Comparison of ENCODE assay signal across 18 mouse cellular contexts in genomic region chr13:25882818-25883217, GRCm38 (mm10).
DNase-seq lines count a peak whose midpoint lies in the region; ATAC-seq and TF ChIP-seq lines count a peak whose summit lies in the region.
"Had no signal": no experiment of that assay in that cellular context is flagged by ENCODE, and none has a peak within 500 bp of the region (broad histone marks: within the 10 kb centered on the region; RNA-seq: fewer than 3 reads in every experiment).

No protein-coding gene starts in this region.

- no peaks in the 10 kb centered on the region for H3K36me3 ChIP-seq in forebrain, embryonic 13.5 days (ENCODE audit: poor library complexity, severe bottlenecking)
- no peaks in the 10 kb centered on the region for H3K36me3 ChIP-seq in forebrain, embryonic 12.5 days (replicated peaks)
- H3K36me3 ChIP-seq in heart, embryonic 11.5 days (ENCODE audit: control insufficient read depth, insufficient read depth, low read length): no peaks in the 10 kb centered on the region
- no peaks in the 10 kb centered on the region for H3K36me3 ChIP-seq in midbrain, embryonic 14.5 days (ENCODE audit: control insufficient read depth, insufficient read depth, low read length)
- H3K36me3 ChIP-seq in midbrain, embryonic 13.5 days: no peaks in the 10 kb centered on the region
- H3K36me3 ChIP-seq: embryonic facial prominence, embryonic 15.5 days; limb, embryonic 13.5 days; liver, embryonic 15.5 days had no signal

- TF ChIP-seq CTCF in brain, embryonic 14.5 days (IDR thresholded peaks at IDR 0.05; ENCODE audit: borderline replicate concordance, extremely low read depth, insufficient read depth, insufficient read length): no peak

- no peak overlapping the region for H3K27ac ChIP-seq in forebrain, embryonic 13.5 days
- no peak overlapping the region for H3K27ac ChIP-seq in forebrain, embryonic 12.5 days
- H3K27ac ChIP-seq in heart, embryonic 11.5 days (ENCODE audit: low read depth, low read length): no peak overlapping the region
- no peak overlapping the region for H3K27ac ChIP-seq in midbrain, embryonic 14.5 days (replicated peaks; ENCODE audit: low read depth, low read length)
- H3K27ac ChIP-seq in midbrain, embryonic 13.5 days: no peak overlapping the region
- H3K27ac ChIP-seq: embryonic facial prominence, embryonic 15.5 days; limb, embryonic 13.5 days; liver, embryonic 15.5 days had no signal

- H3K4me1 ChIP-seq in forebrain, embryonic 13.5 days: no peaks in the 10 kb centered on the region
- H3K4me1 ChIP-seq in forebrain, embryonic 12.5 days: no peaks in the 10 kb centered on the region
- H3K4me1 ChIP-seq in heart, embryonic 11.5 days (ENCODE audit: control insufficient read depth, insufficient read depth, low read length): no peaks in the 10 kb centered on the region
- H3K4me1 ChIP-seq in midbrain, embryonic 14.5 days (ENCODE audit: control insufficient read depth, insufficient read depth, low read length): no peaks in the 10 kb centered on the region
- no peaks in the 10 kb centered on the region for H3K4me1 ChIP-seq in midbrain, embryonic 13.5 days (replicated peaks)
- H3K4me1 ChIP-seq: embryonic facial prominence, embryonic 15.5 days; limb, embryonic 13.5 days; liver, embryonic 15.5 days had no signal

- no peak overlapping the region for H3K4me2 ChIP-seq in forebrain, embryonic 13.5 days
- no peak overlapping the region for H3K4me2 ChIP-seq in forebrain, embryonic 12.5 days
- no peak overlapping the region for H3K4me2 ChIP-seq in heart, embryonic 11.5 days
- H3K4me2 ChIP-seq in midbrain, embryonic 14.5 days (ENCODE audit: low read length): no peak overlapping the region
- no peak overlapping the region for H3K4me2 ChIP-seq in midbrain, embryonic 13.5 days (replicated peaks)
- H3K4me2 ChIP-seq: embryonic facial prominence, embryonic 15.5 days; limb, embryonic 13.5 days; liver, embryonic 15.5 days had no signal

- H3K9me3 ChIP-seq in forebrain, embryonic 13.5 days (replicated peaks): no peaks in the 10 kb centered on the region
- no peaks in the 10 kb centered on the region for H3K9me3 ChIP-seq in forebrain, embryonic 12.5 days
- no peaks in the 10 kb centered on the region for H3K9me3 ChIP-seq in heart, embryonic 11.5 days (replicated peaks; ENCODE audit: control insufficient read depth, low read length)
- no peaks in the 10 kb centered on the region for H3K9me3 ChIP-seq in midbrain, embryonic 14.5 days (ENCODE audit: control insufficient read depth, low read length)
- H3K9me3 ChIP-seq in midbrain, embryonic 13.5 days: no peaks in the 10 kb centered on the region
- H3K9me3 ChIP-seq: embryonic facial prominence, embryonic 15.5 days; limb, embryonic 13.5 days; liver, embryonic 15.5 days had no signal

- DNase-seq in heart, postnatal 4 days: peak; percentile 49
- DNase-seq in midbrain, embryonic 14.5 days: no peak
- peak; percentile 69 for DNase-seq in brain, embryonic 14.5 days (ENCODE audit: low read depth)
- DNase-seq: cerebellum, adult 18-20 months; gastrocnemius, postnatal 36 days; kidney, adult 11 months; kidney, postnatal 10 days; lung, postnatal 10 days; thymus, adult 2 months had no signal

- 68% methylated on average over 4 of the region's 4 CpGs for WGBS in forebrain, embryonic 13.5 days
- 81% methylated on average over 4 of the region's 4 CpGs for WGBS in forebrain, embryonic 12.5 days
- 69% methylated on average over 4 of the region's 4 CpGs for WGBS in heart, embryonic 11.5 days (ENCODE audit: insufficient replicate concordance)
- 70% methylated on average over 4 of the region's 4 CpGs for WGBS in midbrain, embryonic 14.5 days
- 77% methylated on average over 4 of the region's 4 CpGs for WGBS in midbrain, embryonic 13.5 days

- no peak overlapping the region for H3K4me3 ChIP-seq in forebrain, embryonic 13.5 days
- H3K4me3 ChIP-seq in forebrain, embryonic 12.5 days (replicated peaks): no peak overlapping the region
- no peak overlapping the region for H3K4me3 ChIP-seq in heart, embryonic 11.5 days (ENCODE audit: low read depth, low read length)
- no peak overlapping the region for H3K4me3 ChIP-seq in midbrain, embryonic 14.5 days (replicated peaks; ENCODE audit: low read depth, low read length)
- H3K4me3 ChIP-seq in midbrain, embryonic 13.5 days (replicated peaks): no peak overlapping the region
- H3K4me3 ChIP-seq: embryonic facial prominence, embryonic 15.5 days; limb, embryonic 13.5 days; liver, embryonic 15.5 days had no signal

- H3K9ac ChIP-seq in forebrain, embryonic 13.5 days: no peak overlapping the region
- no peak overlapping the region for H3K9ac ChIP-seq in forebrain, embryonic 12.5 days
- H3K9ac ChIP-seq in heart, embryonic 11.5 days (ENCODE audit: low read depth, low read length): no peak overlapping the region
- no peak overlapping the region for H3K9ac ChIP-seq in midbrain, embryonic 14.5 days (replicated peaks; ENCODE audit: low read length)
- H3K9ac ChIP-seq in midbrain, embryonic 13.5 days (replicated peaks): no peak overlapping the region
- H3K9ac ChIP-seq: embryonic facial prominence, embryonic 15.5 days; limb, embryonic 13.5 days; liver, embryonic 15.5 days had no signal

- no peaks in the 10 kb centered on the region for H3K27me3 ChIP-seq in forebrain, embryonic 13.5 days
- no peaks in the 10 kb centered on the region for H3K27me3 ChIP-seq in forebrain, embryonic 12.5 days
- H3K27me3 ChIP-seq in heart, embryonic 11.5 days (ENCODE audit: control insufficient read depth, insufficient read depth, low read length): no peaks in the 10 kb centered on the region
- no peaks in the 10 kb centered on the region for H3K27me3 ChIP-seq in midbrain, embryonic 14.5 days (ENCODE audit: control insufficient read depth, insufficient read depth, low read length)
- no peaks in the 10 kb centered on the region for H3K27me3 ChIP-seq in midbrain, embryonic 13.5 days
- H3K27me3 ChIP-seq: embryonic facial prominence, embryonic 15.5 days; limb, embryonic 13.5 days; liver, embryonic 15.5 days; Patski had no signal

- peak; percentile 71; the same call in 1 of the 2 replicates for ATAC-seq in forebrain, embryonic 13.5 days
- no peak for ATAC-seq in forebrain, embryonic 12.5 days (ENCODE audit: low FRiP score)
- ATAC-seq in heart, embryonic 11.5 days (replicated peaks; ENCODE audit: insufficient number of reproducible peaks, low FRiP score, low TSS enrichment): no peak
- peak; percentile 27; the same call in 1 of the 2 replicates for ATAC-seq in midbrain, embryonic 14.5 days (ENCODE audit: low FRiP score, low TSS enrichment)
- no peak for ATAC-seq in midbrain, embryonic 13.5 days
- no peak for ATAC-seq in megakaryocyte progenitor cell, adult 5-6 weeks (replicated peaks; ENCODE audit: poor library complexity)
- ATAC-seq: Patski had no signal

- TF ChIP-seq POLR2A in brain, embryonic 14.5 days (IDR thresholded peaks at IDR 0.05; ENCODE audit: borderline replicate concordance, extremely low read depth, insufficient read depth, insufficient read length, poor library complexity, severe bottlenecking): no peak

Comparison
In these comparisons a context has a peak if more than half of its experiments do, and no peak if none do; other contexts are left out.
1. ATAC-seq: peak in forebrain, embryonic 13.5 days (single experiment) and midbrain, embryonic 14.5 days (single experiment); none in forebrain, embryonic 12.5 days (single experiment), heart, embryonic 11.5 days (single experiment), midbrain, embryonic 13.5 days (single experiment) and megakaryocyte progenitor cell, adult 5-6 weeks (single experiment).